Mouse (Mus musculus) cortical plate, adult 2 months (tissue): ENCODE measurements around the gene Kiss1r.

Source experiments
- CTCF ChIP-seq: fragments of 200-500 bp; IDR thresholded peaks from 2 replicates; pipeline ENCODE4 v1.5.1; 2011; ENCODE audit warnings: mild to moderate bottlenecking, control low read depth, low read length; ENCODE audit not compliant: insufficient read depth; ENCODE audit errors: extremely low read depth
- POLR2A ChIP-seq: fragments of 200-500 bp; IDR thresholded peaks from 2 replicates; pipeline ENCODE4 v1.6.1; 2011; ENCODE audit warnings: mild to moderate bottlenecking, low read length, control low read depth; ENCODE audit not compliant: insufficient read depth; ENCODE audit errors: extremely low read depth

DNA sequence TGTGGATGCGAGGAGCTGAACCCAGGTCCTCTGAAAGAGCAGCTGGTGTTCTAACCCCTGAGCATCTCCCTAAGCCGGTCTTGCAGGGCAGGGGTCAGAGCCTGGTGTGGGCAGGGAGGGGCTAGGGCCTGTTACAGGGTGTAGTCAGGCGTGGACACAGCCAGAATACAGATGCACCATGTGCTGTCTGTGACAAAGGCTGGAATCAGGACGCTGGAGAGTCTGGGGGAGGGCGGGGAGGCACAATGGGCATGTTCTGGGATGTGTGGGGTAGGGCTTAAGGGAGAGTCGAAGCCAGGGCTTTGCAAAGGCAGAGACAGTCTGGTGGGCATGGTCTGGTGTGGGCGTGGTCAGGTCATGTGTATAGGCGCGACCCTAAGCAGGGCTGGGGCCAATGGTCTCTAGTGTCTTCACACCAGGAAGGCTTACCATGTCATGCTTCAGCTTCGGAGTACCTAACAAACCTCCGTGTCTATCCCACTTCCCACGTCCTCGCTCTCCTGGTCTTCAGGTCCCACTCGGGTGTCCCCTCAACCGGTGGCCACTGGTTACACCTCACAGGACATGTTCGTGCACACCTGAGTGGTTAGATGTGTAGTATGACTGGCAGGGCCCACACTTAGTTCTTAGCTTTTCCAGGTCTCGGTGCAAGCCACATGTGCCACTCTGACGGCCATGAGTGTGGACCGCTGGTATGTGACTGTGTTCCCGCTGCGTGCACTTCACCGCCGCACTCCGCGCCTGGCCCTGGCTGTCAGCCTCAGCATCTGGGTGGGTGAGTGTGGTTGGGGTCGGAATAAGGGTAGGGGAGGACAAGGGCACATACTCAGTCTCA lies 3.5 kb downstream of the Kiss1r start:
- TF ChIP-seq CTCF (no peak), POLR2A (no peak)
